Mouse (Mus musculus): ENCODE measurements around the gene Ddias.
"Not testable (repeated sequence)": the region's sequence is repeated elsewhere in the genome, so short reads cannot be mapped to it uniquely, and the experiment has no call there.

Ddias gene

DNA sequence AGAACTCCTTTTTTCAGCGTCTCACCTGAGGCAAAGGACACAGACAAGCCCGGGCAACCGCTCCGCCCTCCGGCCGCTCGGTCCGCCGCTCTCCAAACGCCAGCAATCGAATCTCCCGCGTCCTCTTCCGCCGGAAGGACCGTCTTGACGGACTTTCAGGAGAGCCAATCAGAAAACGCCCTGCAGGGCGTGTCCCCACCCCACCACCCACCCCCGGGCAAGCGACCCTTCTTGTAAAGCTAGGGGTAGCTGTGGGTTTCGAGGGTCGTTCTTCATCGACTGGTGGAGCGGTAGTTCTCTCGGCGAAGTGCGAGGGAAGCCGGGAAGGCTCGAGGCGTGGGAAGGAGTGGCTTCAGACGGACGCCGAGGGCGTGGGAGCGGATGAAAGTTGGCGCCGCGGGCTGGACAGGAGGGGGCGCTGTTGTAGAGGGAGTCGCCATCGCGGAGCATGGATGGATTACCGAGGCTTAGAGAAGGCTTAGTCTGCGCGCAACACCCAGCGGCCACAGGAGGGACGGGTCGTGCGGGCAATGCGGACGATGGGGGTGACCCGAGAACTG, at the start of gene Ddias, which contains the start of gene Prcp:
Ddias (minus strand) TSS at position 132 of the 560 bp plus-strand sequence.
Prcp (plus strand) TSS at position 355 of the 560 bp plus-strand sequence.
- peak; percentile 96 to 97 for DNase-seq

DNA sequence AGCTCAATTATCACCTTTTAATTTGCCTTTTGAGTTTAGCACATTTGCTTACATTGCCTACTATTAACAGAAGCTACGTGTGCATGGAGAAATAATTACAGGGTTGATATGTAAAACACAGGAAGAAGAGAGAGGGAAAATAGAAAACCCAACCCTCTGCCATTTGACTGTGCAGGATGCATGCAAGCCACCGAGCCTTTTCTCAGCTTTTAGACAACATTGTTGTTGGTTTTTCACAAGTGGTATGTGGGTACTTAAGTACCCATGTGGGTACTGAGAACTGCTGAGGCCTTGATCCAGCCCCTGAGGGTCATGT, 46.8 kb upstream of the Ddias start:
- DNase-seq = no peak

DNA sequence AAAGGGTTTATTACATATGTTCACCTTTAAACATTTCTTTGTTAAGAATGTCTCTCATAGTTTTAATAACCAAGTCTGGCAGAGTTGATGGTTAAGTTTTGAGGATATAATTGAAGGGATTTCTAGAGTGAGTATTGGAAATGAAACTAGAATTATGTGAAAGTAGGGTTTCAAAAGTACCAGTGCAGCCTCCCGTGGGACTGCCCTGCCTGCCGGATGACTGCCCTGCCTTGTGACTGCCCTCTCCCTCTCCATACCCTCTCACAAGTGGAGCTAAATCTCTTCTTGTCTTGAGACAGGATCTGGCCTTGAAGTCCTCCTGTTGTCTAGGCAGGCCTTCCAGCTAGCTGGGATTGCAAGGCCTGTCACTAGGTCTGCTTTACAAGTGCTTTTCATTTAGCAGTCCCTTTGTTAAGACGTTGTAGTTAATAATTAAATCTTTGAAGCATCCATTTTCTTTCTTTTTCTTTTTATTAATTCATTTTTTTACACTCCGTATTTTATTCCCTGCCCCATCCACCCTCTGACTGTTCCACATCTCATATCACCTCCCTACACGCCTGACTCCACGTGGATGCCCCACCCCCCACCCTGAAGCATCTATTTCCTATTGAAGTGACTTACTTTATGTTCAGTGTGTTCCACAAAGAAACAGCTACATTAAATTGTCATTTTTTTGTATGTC, 46.3 kb upstream of the Ddias start:
- no peak for DNase-seq

DNA sequence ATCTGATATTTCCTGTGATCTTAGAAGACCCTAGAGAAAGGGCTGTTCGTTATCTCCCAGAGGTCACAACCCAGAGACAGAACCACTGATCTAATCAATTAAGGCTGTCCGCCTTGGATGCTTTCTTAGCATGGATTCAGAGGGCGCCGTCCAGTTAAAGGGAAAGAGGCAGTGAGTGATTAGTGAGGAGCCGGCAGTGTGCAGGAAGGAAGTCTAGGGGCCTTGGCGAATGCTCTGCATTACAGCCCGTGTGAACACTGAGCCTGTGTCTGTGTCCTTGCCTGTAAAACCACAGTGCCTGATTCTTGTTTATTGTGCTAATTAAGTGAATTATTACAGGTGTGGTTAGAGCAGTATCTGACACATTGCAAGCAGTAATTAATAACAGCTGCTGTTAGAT, 30.2 kb upstream of the Ddias start:
- DNase-seq = not testable (repeated sequence)

DNA sequence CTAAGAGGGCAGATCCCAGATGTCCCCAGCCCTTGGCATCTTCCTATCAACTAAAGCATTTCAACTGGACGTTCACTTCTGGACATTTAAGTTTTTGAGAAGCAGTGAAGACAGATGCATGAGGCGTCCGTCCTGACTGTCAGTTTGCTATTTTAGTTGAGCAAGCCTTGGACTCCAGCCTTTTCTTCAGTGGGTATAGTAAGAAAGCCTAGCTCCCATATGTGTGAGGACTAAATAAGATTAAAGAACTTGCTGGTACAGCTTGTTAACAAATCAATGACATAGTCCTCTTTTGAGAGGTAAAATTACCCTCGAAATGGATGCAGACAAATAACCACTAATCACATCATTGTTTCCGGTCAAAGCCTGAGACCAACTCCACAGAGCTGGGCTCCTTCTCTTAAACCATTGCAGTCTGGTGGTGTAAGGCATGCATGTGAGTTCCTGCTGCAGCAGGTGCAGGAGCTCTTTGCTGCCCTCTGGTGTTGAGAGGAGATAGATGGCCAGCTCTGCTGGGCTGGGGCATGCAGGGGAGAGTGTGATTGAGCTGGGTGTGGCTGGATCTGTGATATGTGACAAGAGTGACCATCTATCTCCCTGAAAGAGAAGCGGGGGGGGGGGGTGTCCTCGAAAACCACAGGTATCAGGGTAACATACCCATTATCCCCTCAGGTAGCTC, 29.5 kb upstream of the Ddias start:
- DNase-seq = peak; percentile 77

DNA sequence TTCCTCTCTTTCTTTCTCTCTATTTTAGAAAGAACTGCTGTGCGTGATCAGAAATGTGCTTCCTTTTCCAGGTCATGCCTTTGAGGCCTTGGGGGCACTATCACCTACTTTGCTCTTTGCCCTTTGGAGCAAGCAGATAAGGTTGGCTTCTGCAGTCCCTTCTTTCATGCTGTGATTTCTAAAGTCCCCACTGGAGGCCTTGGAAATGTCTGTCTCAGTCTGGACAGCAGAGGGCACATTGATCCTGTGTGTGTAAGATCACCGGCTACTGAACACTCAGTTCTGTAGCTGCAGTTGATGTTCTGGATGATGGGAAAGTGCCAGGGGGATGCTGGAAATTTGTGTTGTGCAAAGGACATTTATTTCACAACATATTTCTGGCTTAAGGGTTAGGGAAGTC, 23.0 kb upstream of the Ddias start:
- DNase-seq = no peak

DNA sequence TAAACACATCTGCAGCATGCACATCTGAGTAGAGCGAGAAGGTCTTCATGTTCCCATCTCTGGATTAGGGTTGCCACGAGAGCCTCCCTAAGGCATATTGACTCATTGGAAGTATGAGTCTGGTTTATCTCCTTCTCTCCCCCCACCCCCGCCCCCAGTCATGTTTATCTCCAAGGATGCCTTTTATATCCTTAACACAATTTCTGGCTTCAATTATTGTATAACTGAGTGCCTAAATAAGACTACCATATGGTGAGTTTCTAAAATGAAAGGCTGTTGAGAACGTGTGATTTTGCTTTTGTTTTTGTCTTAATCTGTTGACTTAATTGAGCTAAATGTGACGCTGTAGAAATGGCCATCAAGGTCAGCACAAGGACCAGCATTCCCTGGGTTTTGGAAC, 22.0 kb upstream of the Ddias start:
- no peak for DNase-seq

DNA sequence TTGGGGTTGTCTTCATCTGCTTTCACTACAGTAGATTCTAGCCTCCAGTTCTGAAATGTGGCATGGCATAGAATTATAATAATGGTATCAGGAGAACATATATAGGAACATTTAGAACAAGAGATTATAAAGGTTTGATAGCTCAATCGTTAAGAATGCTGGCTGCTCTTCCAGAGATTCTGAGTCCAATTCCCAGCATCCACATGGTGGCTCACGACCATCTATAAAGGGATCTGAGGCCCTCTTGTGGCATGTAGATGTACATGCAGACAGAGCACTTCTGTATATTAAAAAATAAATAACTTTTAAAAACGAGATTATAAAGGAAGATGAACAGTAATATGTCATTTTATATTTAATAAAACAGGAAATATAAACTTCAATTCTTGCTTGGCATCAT, 19.4 kb upstream of the Ddias start:
- peak in 1 of 2 experiments; percentile 11 for DNase-seq

DNA sequence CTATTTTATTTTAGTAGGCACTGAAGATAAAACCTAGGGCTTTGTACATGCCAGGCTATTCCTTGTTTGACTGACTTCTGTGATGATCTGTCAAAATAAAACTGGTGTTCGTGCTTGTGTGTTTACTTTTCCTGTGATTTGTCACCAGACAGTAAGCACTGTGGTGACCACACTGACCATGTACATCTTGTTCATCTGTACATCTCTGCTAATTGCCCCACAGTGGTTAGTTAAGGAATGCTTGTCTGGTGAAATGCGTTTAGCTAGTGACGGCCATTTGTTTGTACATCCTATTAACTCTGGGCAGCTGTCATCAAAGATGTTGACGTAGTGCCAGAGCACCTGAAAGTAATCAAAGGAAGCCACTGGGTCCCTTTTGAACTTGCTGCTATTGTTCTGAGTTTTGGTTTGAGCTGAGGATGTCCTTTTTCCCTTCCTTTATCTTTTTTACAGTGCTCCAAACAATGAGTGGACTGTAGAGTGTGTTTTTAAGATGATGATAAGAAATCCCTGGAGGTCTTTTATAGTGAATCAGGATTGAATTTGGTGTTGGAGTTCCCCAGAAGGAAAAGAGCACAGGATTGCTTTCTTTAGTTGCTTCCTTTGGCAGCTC, 16.7 kb upstream of the Ddias start:
- DNase-seq = no peak

DNA sequence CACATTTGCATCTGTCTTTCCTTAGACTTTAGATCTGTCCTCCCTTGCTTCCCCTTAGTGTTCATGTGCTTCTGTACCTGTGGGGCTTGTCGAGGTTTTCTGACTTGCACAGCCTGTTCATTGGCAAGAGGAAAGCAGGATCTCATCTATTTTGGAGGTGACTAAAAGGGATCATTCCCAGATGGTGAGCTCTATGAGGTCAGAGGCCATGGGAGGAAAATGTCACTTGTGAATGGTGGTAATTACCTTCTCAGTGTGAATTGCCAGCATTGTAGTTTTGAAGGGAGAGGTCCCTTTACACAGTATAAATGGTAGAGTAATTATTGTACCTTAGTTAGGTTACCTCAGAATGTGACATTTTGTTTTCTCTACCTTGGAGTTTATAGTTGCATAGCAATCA, 16.2 kb upstream of the Ddias start:
- no peak for DNase-seq

DNA sequence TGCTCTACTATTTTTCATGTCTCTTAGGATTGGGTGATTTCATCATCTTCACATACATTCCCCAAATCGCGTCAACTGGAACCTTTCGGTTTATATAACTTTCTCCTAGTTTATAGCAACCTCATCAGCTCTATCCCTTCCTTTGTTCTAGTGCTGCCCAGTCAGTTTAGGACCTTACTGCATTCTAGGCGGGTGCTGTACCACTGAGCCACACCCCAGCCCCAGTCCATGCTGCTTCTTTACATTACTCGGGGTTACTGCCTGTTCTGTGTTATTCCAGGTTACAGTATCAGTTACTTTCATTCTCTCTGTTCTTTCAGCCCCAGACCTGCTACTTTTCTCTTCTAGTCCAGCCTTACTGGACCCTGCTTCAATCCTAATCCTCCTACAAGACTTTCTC, 13.2 kb upstream of the Ddias start:
- no peak for DNase-seq

DNA sequence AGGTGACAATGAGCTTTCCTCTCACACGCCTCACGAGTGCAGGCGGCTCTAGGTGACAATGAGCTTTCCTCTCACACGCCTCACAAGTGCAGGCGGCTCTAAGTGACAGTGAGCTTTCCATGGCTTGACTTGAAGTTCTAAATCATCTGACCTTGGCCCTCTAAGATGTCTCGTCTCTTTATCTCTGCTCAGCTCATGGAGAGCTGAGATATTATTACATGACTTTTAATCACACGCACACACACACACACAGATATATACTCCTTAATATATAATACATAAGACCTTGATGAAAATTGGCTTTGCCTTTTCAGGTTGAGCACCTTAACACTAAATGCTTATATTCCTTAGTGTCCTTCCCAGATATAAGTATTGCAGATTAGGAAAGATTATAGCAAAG, 12.8 kb upstream of the Ddias start:
- DNase-seq = no peak

DNA sequence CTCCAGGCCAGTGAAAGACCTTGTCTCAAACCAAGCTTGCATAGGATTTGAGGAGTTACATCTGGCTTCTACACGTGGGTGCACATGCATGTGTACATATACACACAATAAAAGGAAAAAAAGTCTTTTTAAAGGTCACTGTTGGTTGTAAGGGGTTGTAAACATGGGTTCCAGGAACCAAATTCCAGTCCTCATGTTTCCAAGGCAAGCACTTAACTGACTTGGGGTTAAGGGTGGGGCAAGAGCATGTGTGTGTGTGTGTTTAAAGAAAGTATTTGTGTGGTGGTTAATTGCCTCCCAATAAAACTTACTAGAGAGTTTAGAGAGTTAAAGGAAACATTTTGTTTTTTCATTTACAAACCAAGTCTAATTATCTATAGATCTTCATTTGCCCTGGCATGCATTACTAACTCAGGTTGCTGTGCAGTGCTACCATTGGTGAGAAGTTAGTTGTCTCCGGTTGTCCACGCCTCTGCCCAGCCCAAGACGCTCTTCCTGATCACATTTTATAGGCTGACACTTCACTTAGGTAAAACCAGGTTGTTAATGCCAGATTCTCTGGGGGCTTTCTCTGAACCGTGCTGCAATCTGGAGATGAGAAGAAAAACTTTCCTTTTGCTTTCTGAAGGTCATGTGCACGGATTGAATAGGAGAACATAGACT, 11.1 kb upstream of the Ddias start:
- no peak for DNase-seq

DNA sequence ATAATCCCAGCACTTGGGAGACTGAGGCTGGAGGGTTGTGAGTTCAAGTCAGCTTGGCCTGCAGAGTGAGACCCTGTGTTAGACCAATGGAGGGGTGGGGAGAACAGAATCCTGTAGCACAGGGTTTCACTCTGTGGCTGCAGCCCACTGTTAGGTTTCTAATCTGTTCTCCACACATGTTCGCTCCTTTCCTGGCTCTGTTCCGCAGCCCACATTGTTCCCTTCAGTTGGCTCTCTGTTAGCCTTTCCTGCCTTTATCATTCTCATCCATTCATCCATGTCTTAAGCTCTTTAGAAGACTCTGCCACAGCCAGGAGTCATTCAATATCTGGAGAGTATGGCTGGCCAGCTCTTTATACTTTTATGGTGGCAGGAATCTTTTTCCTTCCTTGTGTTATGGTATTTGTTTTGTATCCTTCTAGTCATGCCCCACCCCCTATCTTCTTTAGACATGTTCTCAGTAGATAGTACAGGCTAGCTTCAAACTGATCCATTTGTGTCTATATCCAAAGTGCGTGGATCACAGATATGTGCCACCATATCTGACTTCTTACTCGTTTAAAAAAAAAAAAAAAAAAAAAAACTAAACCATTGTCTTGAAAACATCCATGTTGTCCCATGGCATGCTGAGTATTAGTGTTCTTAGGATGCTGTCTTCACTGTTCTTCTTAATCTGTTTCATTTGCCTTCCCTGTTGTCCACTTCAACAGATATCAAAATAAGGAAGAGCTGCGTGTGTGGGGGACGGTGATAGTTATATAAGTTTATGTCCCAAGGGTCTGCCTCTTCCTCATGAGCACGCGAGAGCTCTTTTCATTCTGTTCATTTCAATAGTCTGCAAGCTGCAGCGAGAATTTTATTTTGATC, 10.0 kb upstream of the Ddias start:
- DNase-seq = no peak

DNA sequence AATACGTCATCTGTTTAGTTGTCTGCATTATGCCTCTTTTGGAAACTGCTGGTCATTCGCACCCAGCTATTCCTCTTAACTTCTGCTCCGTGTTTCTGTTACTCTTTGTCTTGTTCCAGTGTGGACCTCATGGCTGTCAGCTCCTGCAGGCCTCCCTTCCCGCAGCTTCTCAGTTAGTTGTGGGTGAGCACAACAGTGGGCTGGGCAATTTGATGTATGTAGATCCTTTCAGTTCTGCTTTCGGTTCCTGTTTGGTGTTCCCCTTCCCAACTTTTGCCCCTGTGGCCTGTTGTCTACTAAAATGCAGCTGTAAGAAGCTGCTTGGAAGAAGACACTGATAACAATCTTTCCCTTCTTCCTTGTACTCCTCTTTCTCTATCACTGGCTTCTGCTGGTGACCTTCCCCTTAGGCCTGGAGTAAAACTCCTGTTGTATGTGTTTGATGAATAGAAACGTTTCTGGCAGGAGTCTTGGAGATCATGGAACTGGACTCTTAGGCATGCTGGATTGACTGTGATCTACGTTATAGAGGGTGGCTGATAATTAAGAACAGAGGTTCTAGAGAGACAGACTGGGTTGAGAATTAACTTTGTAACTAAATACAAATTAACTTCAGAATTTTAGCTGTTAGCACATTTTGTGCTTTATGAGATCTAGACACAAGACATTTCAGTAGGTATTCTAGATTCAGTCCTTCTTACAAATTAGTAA, 4.7 kb upstream of the Ddias start:
- peak; percentile 60 to 69 for DNase-seq

DNA sequence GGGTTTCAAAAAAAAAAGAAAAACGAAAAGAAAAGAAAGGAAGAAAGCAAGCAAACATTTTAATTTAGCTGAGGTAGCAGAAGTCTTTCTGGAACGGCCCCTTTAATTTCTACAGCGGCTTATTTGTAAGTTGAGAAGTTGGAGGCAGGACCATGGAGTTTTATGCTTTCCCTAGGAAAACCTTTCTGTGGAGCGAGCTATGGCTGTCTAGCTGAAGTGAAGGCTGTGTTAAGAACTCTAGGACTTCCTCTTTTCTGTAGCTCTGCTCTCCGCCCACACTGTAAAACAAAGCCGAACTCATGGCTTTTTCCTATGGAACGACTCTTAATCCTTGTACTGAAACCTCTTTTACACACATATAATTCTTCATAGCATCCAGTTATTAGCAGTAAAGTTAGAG, 2.5 kb upstream of the Ddias start:
- peak; percentile 26 to 42 for DNase-seq

DNA sequence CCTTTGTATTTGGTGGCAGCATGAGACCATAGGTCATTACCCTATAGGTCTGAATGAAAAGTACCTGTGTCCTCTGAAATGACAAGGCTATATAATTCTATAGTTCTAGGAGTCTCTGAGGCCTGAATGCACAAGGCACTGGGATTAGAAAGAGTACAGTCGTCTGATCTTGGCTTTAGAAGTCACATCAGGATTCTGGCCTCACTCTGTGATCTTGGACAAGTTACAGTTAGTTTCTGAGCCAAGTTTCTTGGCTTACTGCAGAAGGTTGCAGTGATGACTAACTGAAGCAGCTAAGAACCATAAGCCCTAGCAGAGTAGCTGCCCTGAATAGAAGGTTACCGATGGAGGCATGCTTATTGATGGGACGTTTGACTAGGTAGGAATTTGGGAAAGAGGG, 2.0 kb upstream of the Ddias start:
- peak in 1 of 2 experiments; percentile 5 for DNase-seq

DNA sequence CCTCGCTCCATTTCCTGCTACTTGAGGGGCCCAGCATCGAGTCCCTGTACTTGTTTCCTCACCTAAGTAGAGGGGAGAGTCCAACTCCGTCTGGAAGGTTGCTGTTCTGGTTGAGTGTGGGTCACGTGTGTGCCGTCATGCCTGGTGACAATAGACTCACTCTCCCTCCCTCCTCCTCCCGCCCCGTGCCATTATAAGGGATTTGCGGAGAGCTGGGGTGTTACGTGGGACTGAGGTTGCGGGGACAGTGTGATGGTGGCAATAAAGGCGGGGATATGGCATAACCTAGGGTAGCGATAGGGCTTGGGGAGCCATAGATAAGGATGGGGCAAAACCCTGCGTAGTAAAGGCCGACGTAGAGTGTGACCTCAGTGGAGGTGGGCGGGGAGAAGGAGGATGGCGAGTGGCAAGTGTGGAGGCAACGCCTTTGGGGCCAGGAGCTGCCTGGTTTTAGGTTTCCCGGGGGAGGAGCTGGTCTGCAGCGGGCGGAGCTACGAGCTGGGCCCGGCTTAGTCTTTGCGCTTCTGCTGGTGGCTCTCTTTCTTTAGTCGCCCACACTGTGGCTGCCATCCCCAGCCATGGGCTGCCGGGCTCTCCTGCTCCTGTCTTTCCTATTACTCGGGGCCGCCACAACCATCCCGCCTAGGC, 838 bp upstream of the Ddias start:
- peak; percentile 93 to 95 for DNase-seq

DNA sequence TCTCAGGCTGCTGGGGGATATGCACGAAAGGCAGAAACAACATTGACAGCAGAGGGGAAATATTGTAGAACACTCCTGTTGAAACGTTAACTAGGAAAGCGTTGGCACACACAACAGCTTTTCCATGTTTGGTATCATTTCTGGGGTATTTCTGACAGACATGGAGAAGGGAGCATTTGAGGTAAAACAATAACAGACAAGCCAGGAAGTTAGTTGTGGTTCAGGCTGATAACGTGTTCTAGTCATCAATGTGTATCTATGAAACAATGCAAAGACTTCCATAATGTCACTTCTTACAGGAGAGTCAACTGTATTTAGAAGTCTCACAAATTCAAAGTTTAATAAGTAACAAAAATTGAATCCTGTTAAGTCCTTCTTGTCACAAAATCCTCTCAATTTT, 2.5 kb downstream of the Ddias start:
- DNase-seq = no peak

DNA sequence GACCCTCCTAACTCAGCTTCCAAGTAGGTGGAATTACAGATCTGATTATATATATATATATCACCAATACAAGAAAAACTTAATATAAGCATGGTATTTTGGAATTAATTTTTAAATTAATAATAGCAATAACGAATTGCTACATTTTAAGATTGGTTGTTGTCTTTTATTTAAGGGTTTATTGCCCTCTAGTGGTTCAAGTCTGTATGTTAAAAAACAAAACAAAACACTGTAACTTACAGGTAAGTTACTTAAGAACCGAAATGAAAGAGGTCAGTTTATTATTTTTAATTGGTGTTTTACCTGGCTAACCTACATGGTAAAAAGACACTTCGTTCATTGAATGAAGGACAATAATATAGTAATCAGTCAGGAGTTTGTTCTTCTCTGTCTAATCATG, 3.9 kb downstream of the Ddias start:
- DNase-seq = no peak

DNA sequence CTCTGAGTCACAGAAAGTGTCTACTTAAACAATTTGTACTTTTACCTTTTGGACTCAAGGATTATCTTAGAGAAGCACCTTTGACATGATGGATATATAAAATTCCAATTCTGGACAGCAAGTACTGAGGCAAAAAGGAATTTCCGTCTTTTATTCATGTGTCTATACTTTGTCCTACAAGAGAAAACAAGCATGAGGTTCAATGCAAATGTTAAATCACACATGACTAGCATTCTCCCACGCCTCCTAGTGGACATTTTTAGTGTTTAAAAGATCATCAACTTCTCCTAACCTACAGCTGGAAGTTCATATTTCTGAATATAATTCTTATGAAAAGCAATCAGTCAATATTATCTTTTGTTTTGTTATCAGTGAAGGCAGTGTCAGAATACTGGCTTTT, 7.5 kb downstream of the Ddias start:
- peak; percentile 28 to 44 for DNase-seq
